Comparison of ENCODE assay signal across 18 mouse cellular contexts in the genomic region with DNA sequence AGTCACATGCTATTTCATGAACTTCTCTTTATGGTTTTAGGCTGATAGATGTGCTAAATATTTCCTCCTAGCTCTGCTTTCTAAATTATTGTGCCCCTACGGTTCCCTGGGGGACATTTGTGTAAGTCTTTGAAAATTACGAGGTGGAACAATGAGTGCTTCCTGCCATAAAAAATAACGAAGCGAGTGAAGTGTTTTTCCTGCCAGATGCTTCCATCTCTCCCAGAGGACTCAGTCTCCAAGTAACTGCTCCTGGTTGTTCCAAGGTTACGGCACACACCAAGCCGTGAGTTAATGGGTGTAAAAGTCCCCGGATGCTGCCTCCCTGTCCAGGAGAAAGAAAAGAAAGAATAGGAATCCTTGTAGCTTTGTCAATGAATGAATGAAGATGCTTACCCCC. TPM values are rescaled to one million over a fixed set of nuclear protein-coding genes. Genes with fewer than 3 reads are reported as not detected.
DNase-seq lines count a peak whose midpoint lies in the region; ATAC-seq and TF ChIP-seq lines count a peak whose summit lies in the region.
"Had no signal": no experiment of that assay in that cellular context is flagged by ENCODE, and none has a peak within 500 bp of the region (broad histone marks: within the 10 kb centered on the region; RNA-seq: fewer than 3 reads in every experiment).

No protein-coding gene starts in this region.

- no peaks in the 10 kb centered on the region for H3K9me3 ChIP-seq in kidney, embryonic 14.5 days (ENCODE audit: control insufficient read depth, low read length)
- no peaks in the 10 kb centered on the region for H3K9me3 ChIP-seq in hindbrain, postnatal 0 days (ENCODE audit: low read length)
- H3K9me3 ChIP-seq in limb, embryonic 13.5 days: no peaks in the 10 kb centered on the region
- H3K9me3 ChIP-seq: forebrain, embryonic 13.5 days had no signal

- DNase-seq in gastrocnemius, postnatal 25 days: peak; percentile 41
- no peak for DNase-seq in gastrocnemius, postnatal 36 days
- DNase-seq in kidney, adult 18-20 months: no peak
- peak; percentile 54 for DNase-seq in hindbrain, postnatal 0 days (ENCODE audit: low spot score)
- no peak for DNase-seq in spleen, postnatal 36 days (ENCODE audit: low spot score in 2 of 2)
- no peak for DNase-seq in c-Kit-positive CD71-positive TER-119-positive erythroid progenitor cells, embryonic 14.5 days (ENCODE audit: low spot score)
- DNase-seq: cerebellum, adult 11-12 months; lung, embryonic 14.5 days; right cerebral cortex, adult 18-20 months; thymus, postnatal 36 days had no signal

- H3K9ac ChIP-seq in kidney, embryonic 14.5 days (ENCODE audit: low read depth, low read length): no peak overlapping the region
- H3K9ac ChIP-seq in hindbrain, postnatal 0 days (replicated peaks; ENCODE audit: low read length): no peak overlapping the region
- H3K9ac ChIP-seq in limb, embryonic 13.5 days: no peak overlapping the region
- H3K9ac ChIP-seq: forebrain, embryonic 13.5 days; lung, embryonic 14.5 days had no signal

- no peak overlapping the region for H3K27ac ChIP-seq in kidney, embryonic 14.5 days (ENCODE audit: low read depth, low read length)
- H3K27ac ChIP-seq in hindbrain, postnatal 0 days: no peak overlapping the region
- no peak overlapping the region for H3K27ac ChIP-seq in limb, embryonic 13.5 days
- H3K27ac ChIP-seq: forebrain, embryonic 13.5 days; layer of hippocampus, adult 2 months; macrophage; stomach, postnatal 0 days had no signal

- ATAC-seq in kidney, embryonic 14.5 days (ENCODE audit: low FRiP score, low TSS enrichment): peak; percentile 52; the same call in 1 of the 2 replicates
- ATAC-seq in hindbrain, postnatal 0 days: no peak
- ATAC-seq in limb, embryonic 13.5 days (ENCODE audit: low FRiP score, low read depth): peak; percentile 84
- ATAC-seq: forebrain, embryonic 13.5 days; intestine, embryonic 16.5 days had no signal

- no peak for TF ChIP-seq CTCF in hindbrain, postnatal 0 days (IDR thresholded peaks at IDR 0.05; ENCODE audit: low read depth)

- H3K36me3 ChIP-seq in kidney, embryonic 14.5 days (ENCODE audit: control insufficient read depth, insufficient read depth, low read length): no peaks in the 10 kb centered on the region
- H3K36me3 ChIP-seq in hindbrain, postnatal 0 days (ENCODE audit: insufficient read depth, low read length): no peaks in the 10 kb centered on the region
- H3K36me3 ChIP-seq in limb, embryonic 13.5 days: no peaks in the 10 kb centered on the region

- H3K27me3 ChIP-seq in kidney, embryonic 14.5 days (ENCODE audit: control insufficient read depth, insufficient read depth, low read length): no peaks in the 10 kb centered on the region
- H3K27me3 ChIP-seq in hindbrain, postnatal 0 days (ENCODE audit: insufficient read depth, low read length): no peaks in the 10 kb centered on the region
- H3K27me3 ChIP-seq in limb, embryonic 13.5 days: peaks cover 18% of the 10 kb centered on the region
- H3K27me3 ChIP-seq: forebrain, embryonic 13.5 days had no signal

- WGBS in kidney, embryonic 14.5 days: 8% methylated on average over 7 of the region's 7 CpGs
- WGBS in hindbrain, postnatal 0 days: 26% methylated on average over 7 of the region's 7 CpGs
- 6% methylated on average over 7 of the region's 7 CpGs for WGBS in limb, embryonic 13.5 days

- intact Hi-C loops in gastrocnemius, postnatal 36 days (cut with DNase I): no loop called here

- no peak overlapping the region for H3K4me2 ChIP-seq in kidney, embryonic 14.5 days (replicated peaks; ENCODE audit: low read depth, low read length)
- H3K4me2 ChIP-seq in hindbrain, postnatal 0 days (ENCODE audit: low read depth, low read length): no peak overlapping the region
- H3K4me2 ChIP-seq in limb, embryonic 13.5 days (replicated peaks): 0 out of 2 replicates have a peak overlapping the region, but pooled peaks have one; percentile 16
- H3K4me2 ChIP-seq: forebrain, embryonic 13.5 days; lung, embryonic 14.5 days had no signal

- no peaks in the 10 kb centered on the region for H3K4me1 ChIP-seq in kidney, embryonic 14.5 days (ENCODE audit: control insufficient read depth, insufficient read depth, low read length)
- H3K4me1 ChIP-seq in hindbrain, postnatal 0 days (ENCODE audit: insufficient read depth, low read length): no peaks in the 10 kb centered on the region
- H3K4me1 ChIP-seq in limb, embryonic 13.5 days: peaks cover 41% of the 10 kb centered on the region

- no peak overlapping the region for H3K4me3 ChIP-seq in kidney, embryonic 14.5 days (ENCODE audit: low read length)
- H3K4me3 ChIP-seq in hindbrain, postnatal 0 days (ENCODE audit: low read length): no peak overlapping the region
- no peak overlapping the region for H3K4me3 ChIP-seq in limb, embryonic 13.5 days
- H3K4me3 ChIP-seq: forebrain, embryonic 13.5 days; layer of hippocampus, adult 2 months had no signal

RNA-seq across cellular contexts. Expression of a gene that starts 15.1 kb away (rescaled TPM):
- total RNA-seq in gastrocnemius, postnatal 25 days (2021): under 1 TPM; 0.28 to 0.78 TPM
- under 1 TPM; 0.32 to 0.43 TPM for total RNA-seq in gastrocnemius, postnatal 36 days (2021)
- polyA plus RNA-seq in kidney, embryonic 14.5 days (2014; fragmentation: Nextera tagmentation; extraction: Ambion mirVana): 4.0 and 7.0 TPM in 2 replicates
- total RNA-seq in hindbrain, postnatal 0 days (2014; rRNA removed): 6.2 and 10.9 TPM in 2 replicates
- 12.7 and 12.8 TPM in 2 replicates for polyA plus RNA-seq in hindbrain, postnatal 0 days (2015; fragmentation: Nextera tagmentation; extraction: Ambion mirVana)
- polyA plus RNA-seq in limb, embryonic 13.5 days (2015; fragmentation: Nextera tagmentation; extraction: Ambion mirVana): 11.7 and 11.8 TPM in 2 replicates

RNA-seq across cellular contexts. Expression of a gene that starts 30.9 kb away (rescaled TPM):
- total RNA-seq in gastrocnemius, postnatal 25 days (2021): not detected
- total RNA-seq in gastrocnemius, postnatal 36 days (2021): not detected
- 0.20 and 0.72 TPM in 2 replicates for polyA plus RNA-seq in kidney, embryonic 14.5 days (2014; fragmentation: Nextera tagmentation; extraction: Ambion mirVana)
- total RNA-seq in hindbrain, postnatal 0 days (2014; rRNA removed): 0.68 TPM in 1 of 2 replicates, not detected in the other
- not detected in 2 replicates for polyA plus RNA-seq in hindbrain, postnatal 0 days (2015; fragmentation: Nextera tagmentation; extraction: Ambion mirVana)
- 4.5 and 6.4 TPM in 2 replicates for polyA plus RNA-seq in limb, embryonic 13.5 days (2015; fragmentation: Nextera tagmentation; extraction: Ambion mirVana)
- polyA plus RNA-seq: forebrain, embryonic 13.5 days; intestine, embryonic 16.5 days; liver, adult 2 months; macrophage had no signal

RNA-seq across cellular contexts. Expression of a gene that starts 43.2 kb away (rescaled TPM):
- total RNA-seq in gastrocnemius, postnatal 25 days (2021): 10 to 100 TPM; 58.4 to 66.3 TPM
- 10 to 100 TPM; 59.7 to 60.9 TPM for total RNA-seq in gastrocnemius, postnatal 36 days (2021)
- 131 and 162 TPM in 2 replicates for polyA plus RNA-seq in kidney, embryonic 14.5 days (2014; fragmentation: Nextera tagmentation; extraction: Ambion mirVana)
- 12.7 and 16.9 TPM in 2 replicates for total RNA-seq in hindbrain, postnatal 0 days (2014; rRNA removed)
- polyA plus RNA-seq in hindbrain, postnatal 0 days (2015; fragmentation: Nextera tagmentation; extraction: Ambion mirVana): 13.0 and 16.1 TPM in 2 replicates
- 245 and 256 TPM in 2 replicates for polyA plus RNA-seq in limb, embryonic 13.5 days (2015; fragmentation: Nextera tagmentation; extraction: Ambion mirVana)

Comparison
In these comparisons a context has a peak if more than half of its experiments do, and no peak if none do; other contexts are left out.
1. DNase-seq: peak in gastrocnemius, postnatal 25 days (single experiment) and hindbrain, postnatal 0 days (single experiment); none in gastrocnemius, postnatal 36 days (0 of 2), kidney, adult 18-20 months (single experiment), spleen, postnatal 36 days (0 of 2) and c-Kit-positive CD71-positive TER-119-positive erythroid progenitor cells, embryonic 14.5 days (single experiment).